Mouse (Mus musculus) CD8-positive naive resting alpha-beta T cell, adult 2 months (primary cell): ENCODE data around the gene St6galnac6.

Source experiments
- DNase-seq, 2 experiments: peaks; one replicate each; pipeline ENCODE4 v3.0.0; 2022; ENCODE audit warnings: low read depth in 2 of 2, low spot score in 2 of 2

The St6galnac6 gene

GRCm38 (mm10) chr2:32599409-32599808 lies at the start of gene St6galnac6:
St6galnac6 (plus strand) TSS chr2:32599709.
- no peak for DNase-seq

GRCm38 (mm10) chr2:32549764-32550163 lies 49.7 kb upstream of the St6galnac6 start:
- DNase-seq, result no peak

- DNase-seq, result no peak
Measured at GRCm38 (mm10) chr2:32551236-32551635, 48.3 kb upstream of the St6galnac6 start.

- DNase-seq, result peak in 1 of 2 experiments; percentile 44
Measured at GRCm38 (mm10) chr2:32553592-32554148, 45.8 kb upstream of the St6galnac6 start.

- no peak for DNase-seq
Measured at GRCm38 (mm10) chr2:32555484-32555883, 44.0 kb upstream of the St6galnac6 start.

- no peak for DNase-seq
Measured at GRCm38 (mm10) chr2:32556019-32556418, 43.5 kb upstream of the St6galnac6 start.

GRCm38 (mm10) chr2:32559570-32559969 lies 39.9 kb upstream of the St6galnac6 start:
- DNase-seq, result no peak

- DNase-seq, result peak; percentile 52 to 73
Measured at GRCm38 (mm10) chr2:32566536-32567063, 32.9 kb upstream of the St6galnac6 start.

- no peak for DNase-seq
Measured at GRCm38 (mm10) chr2:32568149-32568548, 31.4 kb upstream of the St6galnac6 start.

- DNase-seq, result no peak
Measured at GRCm38 (mm10) chr2:32568941-32569340, 30.6 kb upstream of the St6galnac6 start.

- DNase-seq, result peak; percentile 79 to 86
Measured at GRCm38 (mm10) chr2:32570698-32571494, 28.6 kb upstream of the St6galnac6 start, which contains the start of gene Dpm2. Dpm2 (plus strand) TSS chr2:32570858.

GRCm38 (mm10) chr2:32572196-32572595 lies 27.3 kb upstream of the St6galnac6 start:
- no peak for DNase-seq

- DNase-seq, result no peak
Measured at GRCm38 (mm10) chr2:32574497-32574896, 25.0 kb upstream of the St6galnac6 start, which contains the start of gene Pip5kl1. Pip5kl1 (plus strand) TSS chr2:32574797.

- peak; percentile 50 to 77 for DNase-seq
Measured at GRCm38 (mm10) chr2:32574901-32575585, 24.5 kb upstream of the St6galnac6 start.

- peak in 1 of 2 experiments; percentile 32 for DNase-seq
Measured at GRCm38 (mm10) chr2:32575586-32576160, 23.8 kb upstream of the St6galnac6 start, which contains the start of gene 9430097D07Rik. 9430097D07Rik (minus strand) TSS chr2:32575684.

GRCm38 (mm10) chr2:32576532-32576931 lies 23.0 kb upstream of the St6galnac6 start:
- no peak for DNase-seq

- no peak for DNase-seq
Measured at GRCm38 (mm10) chr2:32578146-32579046, 21.1 kb upstream of the St6galnac6 start.

GRCm38 (mm10) chr2:32581450-32582095 lies 17.9 kb upstream of the St6galnac6 start:
- no peak for DNase-seq
